ENCODE assay signal across 8 mouse cellular contexts in genomic region chr3:87174096-87174768, GRCm38 (mm10). TPM values are rescaled to one million over a fixed set of nuclear protein-coding genes. Genes with fewer than 3 reads are reported as not detected.
DNase-seq lines count a peak whose midpoint lies in the region; TF ChIP-seq lines count a peak whose summit lies in the region.

Gene Kirrel, minus strand, starts transcription at chr3:87174747.

- H3K79me2 ChIP-seq in heart, adult 2 months (replicated peaks; ENCODE audit: control insufficient read depth, insufficient read depth, low read length) = no peaks in the 10 kb centered on the region

- peaks cover 1% of the 10 kb centered on the region; the same call in 1 of the 2 replicates for H3K4me1 ChIP-seq in heart, adult 2 months (ENCODE audit: control insufficient read depth, insufficient read depth, low read length)
- H3K4me1 ChIP-seq in lung, adult 2 months (ENCODE audit: control insufficient read depth, insufficient read depth, low read length) = 0 out of 2 replicates have a peak, but pooled peaks cover 6% of the 10 kb centered on the region

- peak; percentile 48 to 89 for DNase-seq in left cerebral cortex, postnatal 10 days (ENCODE audit: extremely low spot score in 1 of 2, low spot score in 2 of 2)
- no peak for DNase-seq in left cerebral cortex, adult 11 months (ENCODE audit: low spot score)
- DNase-seq in embryo, embryonic 9.5 days (ENCODE audit: extremely low spot score) = peak; percentile 93
- peak; percentile 82 to 86 for DNase-seq in heart, adult 2 months
- DNase-seq in kidney, adult 18-20 months = peak; percentile 54
- peak; percentile 56 for DNase-seq in lung, adult 2 months
- peak; percentile 78 for DNase-seq in ovary, adult 18-20 months (ENCODE audit: low spot score)
- DNase-seq in urinary bladder, postnatal 14 days (ENCODE audit: low spot score) = peak; percentile 85

- peak within 1 kb of the TSS; percentile 81 for H3K27ac ChIP-seq in heart, adult 2 months

- peak within 1 kb of the TSS; percentile 60 for H3K9ac ChIP-seq in heart, adult 2 months (ENCODE audit: low read depth, low read length)

- TF ChIP-seq CTCF in heart, adult 2 months (IDR thresholded peaks at IDR 0.05) = no peak; the same call in 1 of the 2 replicates
- no peak for TF ChIP-seq CTCF in lung, adult 2 months (IDR thresholded peaks at IDR 0.05; ENCODE audit: insufficient read depth, low read length)

- TF ChIP-seq POLR2A in heart, adult 2 months (IDR thresholded peaks at IDR 0.05; ENCODE audit: insufficient read depth, low read depth, low read length) = 0 out of 2 replicates have a peak, but pooled peaks have one; percentile 33
- TF ChIP-seq POLR2A in lung, adult 2 months (IDR thresholded peaks at IDR 0.05; ENCODE audit: borderline replicate concordance, extremely low read depth, low read depth, low read length) = peak; percentile 5; the same call in 1 of the 2 replicates

- under 1% methylated on average over 45 of the region's 45 CpGs for WGBS in heart, adult 2 months
- under 1% methylated on average over 44 of the region's 45 CpGs for WGBS in lung, adult 2 months

- H3K27me3 ChIP-seq in heart, adult 2 months (ENCODE audit: control insufficient read depth, insufficient read depth, low read length) = no peaks in the 10 kb centered on the region

- no peak for TF ChIP-seq EP300 in heart, adult 2 months (IDR thresholded peaks at IDR 0.05; ENCODE audit: insufficient read depth, low read depth, low read length)

- H3K4me3 ChIP-seq in heart, adult 2 months = peak within 1 kb of the TSS; percentile 66
- H3K4me3 ChIP-seq in lung, adult 2 months (replicated peaks; ENCODE audit: extremely low read depth, low read depth, low read length) = peak within 1 kb of the TSS; percentile 67

- no peaks in the 10 kb centered on the region for H3K36me3 ChIP-seq in heart, adult 2 months (ENCODE audit: control insufficient read depth, insufficient read depth, low read length)

- intact Hi-C loops in left cerebral cortex, postnatal 10 days (cut with DNase I) = loop anchor here (2.0 kb wide), 1 partner anchor 141 kb away; no protein-coding TSS in a partner anchor
- intact Hi-C loops in heart, adult 2 months (cut with DNase I) = loop anchor here (2.0 kb wide), 1 partner anchor 15 kb away; no protein-coding TSS in a partner anchor

RNA-seq across cellular contexts. Expression of gene Kirrel, which starts in this region (rescaled TPM):
- 1 to 10 TPM; 5.7 to 5.8 TPM for total RNA-seq in left cerebral cortex, postnatal 10 days (2021)
- 1 to 10 TPM; 6.2 to 7.5 TPM for total RNA-seq in heart, adult 2 months (2021)
- polyA plus RNA-seq in heart, adult 2 months (2012; rRNA removed) = 6.0 and 9.1 TPM in 2 replicates
- polyA plus RNA-seq in lung, adult 2 months (2012; rRNA removed) = 10.5 and 14.4 TPM in 2 replicates
